Mouse (Mus musculus) adrenal gland, postnatal 25 days (tissue): ENCODE measurements around the gene Olfr1404. TPM values are rescaled to one million over a fixed set of nuclear protein-coding genes. Genes with fewer than 3 reads are reported as not detected.
"Not testable (repeated sequence)": the region's sequence is repeated elsewhere in the genome, so short reads cannot be mapped to it uniquely, and the experiment has no call there.

Experiments used
- DNase-seq: peaks from one replicate; pipeline ENCODE4 v3.0.0; 2021; ENCODE audit warnings: mixed read lengths
- long read RNA-seq: library from polyadenylated mRNA; stranded (forward); transcript quantifications from one replicate; pipeline ENCODE4 v2.0.0, GENCODE M21; 2021
- total RNA-seq: library from RNA; stranded (reverse); gene quantifications from 2 replicates; pipeline ENCODE4 v1.2.3, GENCODE M21; 2021

Olfr1404 gene
- not detected in 2 replicates for total RNA-seq
- long read RNA-seq, result 0 reads

DNA sequence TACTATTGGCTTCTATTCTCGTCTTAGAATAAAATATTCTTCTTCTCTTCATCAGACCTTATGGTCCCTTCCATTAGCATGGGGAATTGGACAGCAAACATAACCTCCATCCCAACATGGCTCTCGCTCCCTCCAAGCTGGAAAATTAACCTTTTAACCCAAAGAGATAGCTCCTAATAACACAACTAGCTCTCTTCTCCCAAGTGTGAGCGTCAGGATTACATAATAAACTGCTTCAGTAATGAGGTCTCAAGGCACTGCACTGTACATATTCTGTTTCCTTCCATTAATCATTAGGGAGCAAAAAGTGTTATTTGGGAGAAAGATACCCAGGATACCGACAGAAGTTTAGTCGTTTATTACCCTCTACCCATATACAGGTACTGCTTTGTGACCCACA is at the start of gene Olfr1404:
Gene Olfr1404, plus strand, starts transcription at position 301 of the 400 bp plus-strand sequence.
- no peak for DNase-seq

DNA sequence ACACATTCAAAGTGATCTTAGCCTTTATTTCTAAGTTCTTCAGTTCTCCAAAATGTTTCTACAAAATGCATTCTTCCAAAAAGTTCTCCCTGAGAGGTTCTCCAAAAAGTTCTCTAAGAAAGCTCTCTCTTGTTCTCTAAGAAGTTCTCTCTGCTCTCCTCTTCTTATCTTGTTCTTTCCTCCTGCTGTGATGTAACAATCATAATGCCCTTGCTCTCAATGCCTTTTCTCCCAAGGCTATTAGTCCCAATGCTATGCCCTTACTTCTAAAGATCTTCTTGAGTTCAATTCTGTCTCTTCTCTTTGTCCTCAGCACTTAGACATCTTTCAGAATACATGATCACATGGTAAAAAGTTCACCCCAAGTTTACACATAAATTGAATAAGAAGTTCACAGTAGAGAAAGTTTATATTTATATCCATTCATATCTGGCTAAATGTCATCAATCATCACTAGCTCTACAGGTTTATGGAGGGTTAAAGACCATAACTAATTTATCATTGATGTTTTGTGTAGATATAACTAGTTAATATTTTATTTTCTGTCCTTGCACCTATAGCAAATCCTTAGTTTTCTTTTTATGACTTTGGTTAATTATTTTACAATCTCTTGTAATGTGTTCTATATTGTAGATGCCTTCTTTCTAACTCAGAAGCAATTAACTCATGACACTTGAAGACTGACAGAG is 37.9 kb upstream of the Olfr1404 start:
- DNase-seq, result no peak

- no peak for DNase-seq
Observed at GRCm38 (mm10) chr1:173190540-173190939, 21.7 kb upstream of the Olfr1404 start, which contains the start of gene Olfr1406. TSS of gene Olfr1406 (minus strand) at chr1:173190640.

- DNase-seq, result no peak
Observed at GRCm38 (mm10) chr1:173192059-173192458, 20.1 kb upstream of the Olfr1404 start.

DNA sequence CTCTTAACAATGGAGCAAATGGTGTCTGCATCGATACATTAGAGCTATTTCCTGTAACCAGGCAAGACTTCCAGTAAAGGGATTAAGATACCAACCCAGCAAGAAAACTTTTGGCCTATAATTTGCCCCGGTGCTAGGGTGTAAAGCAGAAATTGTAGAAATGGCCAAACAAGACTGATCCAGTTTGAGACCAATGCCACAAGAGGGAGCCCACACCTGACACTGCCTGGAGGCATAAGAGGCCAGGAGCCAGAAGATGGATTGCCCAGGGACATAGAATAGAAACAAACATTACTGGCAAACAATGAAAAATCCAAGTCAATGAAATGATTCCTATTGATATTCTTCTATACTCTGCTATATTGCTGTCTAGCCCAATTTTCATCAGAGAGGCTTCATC is 15.8 kb upstream of the Olfr1404 start:
- DNase-seq, result no peak

- no peak for DNase-seq
Observed at GRCm38 (mm10) chr1:173197508-173197907, 14.7 kb upstream of the Olfr1404 start, which contains the start of gene Olfr218. TSS of gene Olfr218 (plus strand) at chr1:173197808.

DNA sequence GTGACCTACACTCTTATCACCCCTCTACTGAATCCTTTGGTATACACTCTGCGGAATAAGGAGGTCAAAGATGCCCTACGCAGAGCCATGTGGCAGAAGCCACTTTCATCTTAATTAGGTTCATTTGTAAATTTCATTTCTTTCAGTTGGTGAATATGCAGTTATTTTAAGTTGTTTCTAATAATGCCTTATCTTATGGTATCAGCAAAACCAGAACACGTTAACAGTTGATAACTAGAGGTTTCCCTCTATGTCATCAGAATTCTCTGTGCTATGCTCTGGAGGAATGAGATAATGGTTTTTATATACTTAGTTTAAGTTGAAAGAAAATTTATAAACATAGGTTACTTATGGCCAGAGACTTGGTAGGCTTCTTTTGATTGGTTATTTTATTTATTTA is 4.3 kb downstream of the Olfr1404 start:
- no peak for DNase-seq

DNA sequence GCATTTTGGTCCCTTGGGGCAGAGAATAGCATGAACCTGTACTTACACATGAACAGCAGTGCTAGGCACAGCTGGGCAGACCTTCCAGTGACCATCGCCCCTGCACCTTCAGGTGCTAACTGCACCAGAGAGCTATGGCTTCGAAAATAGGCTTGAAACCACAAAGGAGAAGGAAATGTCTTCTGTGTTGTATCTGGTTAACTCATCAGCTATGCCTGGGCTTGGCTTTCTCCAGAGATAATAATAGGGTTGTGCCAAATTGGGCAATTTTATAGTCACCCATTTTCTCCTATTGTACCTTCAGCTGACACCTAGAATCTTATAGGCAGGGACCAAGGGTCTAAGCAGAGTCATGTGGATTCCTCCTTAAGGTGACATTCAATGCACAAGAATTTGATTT is 14.9 kb downstream of the Olfr1404 start, which contains the start of gene Fcer1a:
Gene Fcer1a, minus strand, starts transcription at position 134 of the 400 bp plus-strand sequence.
- no peak for DNase-seq

GRCm38 (mm10) chr1:173237004-173237403 is 24.8 kb downstream of the Olfr1404 start:
- not testable (repeated sequence) for DNase-seq

GRCm38 (mm10) chr1:173249888-173250287 is 37.7 kb downstream of the Olfr1404 start:
- no peak for DNase-seq

DNA sequence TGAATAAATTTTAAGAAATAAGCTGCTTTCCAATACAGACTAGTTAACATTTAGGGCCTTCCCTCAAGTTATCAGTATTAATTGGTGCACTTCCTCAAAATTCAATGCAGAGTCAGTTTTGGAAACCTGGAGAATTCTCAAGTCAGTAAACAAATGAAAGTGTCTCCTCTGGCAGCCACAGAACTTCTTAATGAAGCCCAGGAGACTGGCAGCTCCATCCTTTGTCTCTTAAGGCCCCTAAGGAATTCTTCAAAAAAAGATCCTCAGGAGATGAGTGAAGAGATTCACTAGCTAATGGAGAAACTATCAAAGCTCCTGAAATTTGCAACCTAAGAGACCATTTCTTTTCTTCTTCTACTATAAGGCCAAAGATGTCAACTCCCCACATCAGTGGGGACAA is 53.5 kb downstream of the Olfr1404 start, which contains the start of gene Olfr418:
Gene Olfr418, plus strand, starts transcription at position 301 of the 400 bp plus-strand sequence.
- DNase-seq, result no peak

Other genes starting within 250 kb of the Olfr1404 start
- gene Olfr1408, start 75.0 kb upstream of the Olfr1404 start, total RNA-seq, result not detected in 2 replicates
- not detected in 2 replicates for gene Olfr1406, start 21.8 kb upstream of the Olfr1404 start, total RNA-seq
- not detected in 2 replicates for gene Olfr218, start 14.6 kb upstream of the Olfr1404 start, total RNA-seq
- not detected in 2 replicates for gene Fcer1a, start 14.8 kb downstream of the Olfr1404 start, total RNA-seq
- not detected in 2 replicates for gene Olfr418, start 53.6 kb downstream of the Olfr1404 start, total RNA-seq
- gene Mptx2, start 65.4 kb downstream of the Olfr1404 start, total RNA-seq, result not detected in 2 replicates
- 0.82 and 2.4 TPM in 2 replicates for gene Ackr1, start 121.4 kb downstream of the Olfr1404 start, total RNA-seq
- gene Aim2, start 138.5 kb downstream of the Olfr1404 start, total RNA-seq, result 0.97 TPM in 1 of 2 replicates, not detected in the other
- gene Cadm3, start 155.3 kb downstream of the Olfr1404 start, total RNA-seq, result 2.7 and 3.5 TPM in 2 replicates